Mouse (Mus musculus) right cerebral cortex, postnatal 4 days (tissue): ENCODE data around the gene Frmpd3.
A peak's percentile ranks its signal among the peaks of the same experiment; 100 is the strongest.

ENCODE experiments used
- DNase-seq: peaks from one replicate; pipeline ENCODE4 v3.0.0-alpha.2; 2022

The Frmpd3 gene

DNA sequence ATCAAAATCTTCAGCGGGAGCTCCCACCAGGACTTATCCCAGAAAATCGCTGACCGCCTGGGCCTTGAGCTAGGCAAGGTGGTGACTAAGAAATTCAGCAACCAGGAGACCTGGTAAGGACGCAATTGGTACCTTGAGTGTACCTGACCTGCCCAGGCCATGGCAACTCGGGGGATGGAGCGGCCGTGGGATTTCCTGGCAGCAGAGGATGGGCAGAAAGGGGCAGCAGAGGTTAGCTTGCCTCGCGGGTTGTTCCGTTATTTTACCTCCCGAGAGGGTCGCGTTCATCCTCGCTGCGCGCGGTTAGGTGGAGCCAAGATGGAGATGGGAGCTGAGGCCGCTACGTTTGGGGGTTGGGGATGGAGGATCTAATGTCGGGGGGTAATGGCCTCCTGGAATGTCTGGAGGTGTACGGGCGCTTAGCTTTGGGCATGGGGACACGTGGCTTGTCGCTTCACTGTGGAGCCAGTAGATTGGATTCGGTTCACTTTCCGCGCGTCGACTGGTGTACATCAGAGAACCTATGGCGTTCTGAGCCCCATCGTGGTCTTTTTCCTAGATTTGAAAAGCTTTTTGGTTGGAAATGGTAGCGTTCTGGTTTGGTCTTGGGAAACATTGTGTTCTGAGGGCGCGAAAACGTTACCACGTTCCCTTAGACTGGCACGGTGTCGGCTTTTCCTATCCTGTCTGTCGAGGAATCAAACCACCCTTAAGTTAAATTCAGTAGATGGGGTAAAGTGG lies 114.9 kb downstream of the Frmpd3 start:
- peak; percentile 40 for DNase-seq

DNA sequence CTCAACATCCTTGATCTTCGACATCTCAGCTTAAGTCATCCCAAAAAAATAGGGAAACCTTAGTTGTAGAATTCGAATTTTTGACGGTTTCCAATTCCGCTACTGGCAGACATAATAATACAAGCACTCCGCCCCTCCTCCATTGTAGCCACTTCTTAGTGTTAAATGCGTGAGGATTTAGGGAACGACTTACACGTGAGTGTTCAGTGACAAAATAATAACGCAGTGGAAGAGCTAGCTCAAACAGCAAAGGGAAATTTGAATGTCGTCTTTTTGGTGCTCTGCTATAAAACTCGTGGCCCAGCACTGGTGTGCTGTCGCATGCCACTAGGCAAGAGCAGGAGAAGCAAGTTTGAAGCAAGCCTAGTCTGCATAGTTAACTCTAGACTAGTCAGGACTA lies 115.4 kb downstream of the Frmpd3 start:
- DNase-seq, result no peak

DNA sequence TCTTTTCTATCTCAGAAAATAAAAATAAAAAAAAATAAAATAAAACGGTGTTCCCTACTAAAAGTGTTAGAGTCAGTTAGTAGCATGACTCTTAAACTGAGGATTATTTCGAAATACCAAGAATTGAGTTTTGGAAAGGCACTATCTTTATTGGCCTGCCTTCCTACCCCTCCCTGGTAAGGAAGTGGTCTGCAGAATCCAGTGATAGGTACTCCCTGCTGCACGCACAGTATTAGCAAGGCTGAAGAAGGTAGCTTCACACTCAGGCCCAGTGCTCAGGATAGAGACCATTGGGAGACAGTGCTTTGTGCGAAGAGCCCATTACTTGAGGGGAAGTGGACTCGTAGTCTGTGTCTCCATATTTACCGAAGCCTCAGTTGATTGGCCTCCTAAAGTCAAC lies 136.2 kb downstream of the Frmpd3 start:
- DNase-seq, result no peak

- DNase-seq, result peak; percentile 8
These were observed 137.1 kb downstream of the Frmpd3 start for GRCm38 (mm10) chrX:140479171-140479570.
